Mouse (Mus musculus): ENCODE results near the gene Ccer2. TPM values are rescaled to one million over a fixed set of nuclear protein-coding genes. Genes with fewer than 3 reads are reported as not detected.

Ccer2 gene
- polyA plus RNA-seq, 1 experiment from 2014 or later: not detected

GRCm38 (mm10) chr7:28789235-28789634, 33.3 kb downstream of the Ccer2 start:
- Histone ChIP-seq H3K4me3 (ENCODE audit: low read depth, low read length) (no peak overlapping the region), H3K4me1 (ENCODE audit: control insufficient read depth, insufficient read depth, low read length) (no peaks in the 10 kb centered on the region), H3K9ac (ENCODE audit: low read depth, low read length) (no peak overlapping the region), H3K27ac (ENCODE audit: low read depth, low read length) (no peak overlapping the region), H3K36me3 (ENCODE audit: control insufficient read depth, insufficient read depth, low read length) (no peaks in the 10 kb centered on the region; the same call in 1 of the 2 replicates), H3K9me3 (replicated peaks; ENCODE audit: control insufficient read depth, low read length) (no peaks in the 10 kb centered on the region), H3K4me2 (no peak overlapping the region), H3K27me3 (ENCODE audit: control insufficient read depth, insufficient read depth, low read length) (no peaks in the 10 kb centered on the region)
- ATAC-seq (replicated peaks; ENCODE audit: insufficient number of reproducible peaks, low FRiP score, low TSS enrichment): no peak
- WGBS (ENCODE audit: insufficient replicate concordance): 65% methylated on average over 3 of the region's 3 CpGs

GRCm38 (mm10) chr7:28790066-28790806, 34.3 kb downstream of the Ccer2 start:
- H3K4me2 ChIP-seq: no peak overlapping the region
- no peak overlapping the region for H3K4me3 ChIP-seq (ENCODE audit: low read depth, low read length)
- H3K9me3 ChIP-seq (replicated peaks; ENCODE audit: control insufficient read depth, low read length): no peaks in the 10 kb centered on the region
- no peak overlapping the region for H3K27ac ChIP-seq (ENCODE audit: low read depth, low read length)
- H3K9ac ChIP-seq (ENCODE audit: low read depth, low read length): no peak overlapping the region
- H3K4me1 ChIP-seq (ENCODE audit: control insufficient read depth, insufficient read depth, low read length): no peaks in the 10 kb centered on the region
- no peaks in the 10 kb centered on the region for H3K36me3 ChIP-seq (ENCODE audit: control insufficient read depth, insufficient read depth, low read length)
- ATAC-seq (replicated peaks; ENCODE audit: insufficient number of reproducible peaks, low FRiP score, low TSS enrichment): 0 out of 2 replicates have a peak, but pooled peaks have one; percentile 33
- H3K27me3 ChIP-seq (ENCODE audit: control insufficient read depth, insufficient read depth, low read length): no peaks in the 10 kb centered on the region
- 57% methylated on average over 8 of the region's 8 CpGs for WGBS (ENCODE audit: insufficient replicate concordance)

GRCm38 (mm10) chr7:28791706-28792105, 35.7 kb downstream of the Ccer2 start:
- H3K4me2 ChIP-seq: no peak overlapping the region
- H3K27me3 ChIP-seq (ENCODE audit: control insufficient read depth, insufficient read depth, low read length): no peaks in the 10 kb centered on the region
- no peak overlapping the region for H3K27ac ChIP-seq (ENCODE audit: low read depth, low read length)
- no peak for ATAC-seq (replicated peaks; ENCODE audit: insufficient number of reproducible peaks, low FRiP score, low TSS enrichment)
- H3K9ac ChIP-seq (ENCODE audit: low read depth, low read length): no peak overlapping the region
- H3K4me3 ChIP-seq (ENCODE audit: low read depth, low read length): no peak overlapping the region
- no peaks in the 10 kb centered on the region for H3K9me3 ChIP-seq (replicated peaks; ENCODE audit: control insufficient read depth, low read length)
- H3K36me3 ChIP-seq (ENCODE audit: control insufficient read depth, insufficient read depth, low read length): no peaks in the 10 kb centered on the region
- H3K4me1 ChIP-seq (ENCODE audit: control insufficient read depth, insufficient read depth, low read length): peaks cover 3% of the 10 kb centered on the region; the same call in 1 of the 2 replicates

GRCm38 (mm10) chr7:28792391-28793185, 36.6 kb downstream of the Ccer2 start:
- no peaks in the 10 kb centered on the region for H3K36me3 ChIP-seq (ENCODE audit: control insufficient read depth, insufficient read depth, low read length)
- H3K4me3 ChIP-seq (ENCODE audit: low read depth, low read length): no peak overlapping the region
- 0 out of 2 replicates have a peak overlapping the region, but pooled peaks have one; percentile 5 for H3K9ac ChIP-seq (ENCODE audit: low read depth, low read length)
- H3K4me2 ChIP-seq: no peak overlapping the region
- H3K27ac ChIP-seq (ENCODE audit: low read depth, low read length): no peak overlapping the region
- H3K27me3 ChIP-seq (ENCODE audit: control insufficient read depth, insufficient read depth, low read length): no peaks in the 10 kb centered on the region
- no peak for ATAC-seq (replicated peaks; ENCODE audit: insufficient number of reproducible peaks, low FRiP score, low TSS enrichment)
- H3K9me3 ChIP-seq (replicated peaks; ENCODE audit: control insufficient read depth, low read length): no peaks in the 10 kb centered on the region
- peaks cover 7% of the 10 kb centered on the region; the same call in 1 of the 2 replicates for H3K4me1 ChIP-seq (ENCODE audit: control insufficient read depth, insufficient read depth, low read length)
- WGBS (ENCODE audit: insufficient replicate concordance): 63% methylated on average over 12 of the region's 14 CpGs

- Histone ChIP-seq H3K9ac (ENCODE audit: low read depth, low read length) (no peak overlapping the region), H3K27me3 (ENCODE audit: control insufficient read depth, insufficient read depth, low read length) (no peaks in the 10 kb centered on the region), H3K36me3 (ENCODE audit: control insufficient read depth, insufficient read depth, low read length) (no peaks in the 10 kb centered on the region), H3K9me3 (replicated peaks; ENCODE audit: control insufficient read depth, low read length) (no peaks in the 10 kb centered on the region), H3K4me1 (ENCODE audit: control insufficient read depth, insufficient read depth, low read length) (peaks cover 7% of the 10 kb centered on the region; the same call in 1 of the 2 replicates), H3K4me3 (ENCODE audit: low read depth, low read length) (no peak overlapping the region), H3K27ac (ENCODE audit: low read depth, low read length) (no peak overlapping the region), H3K4me2 (no peak overlapping the region)
- WGBS (ENCODE audit: insufficient replicate concordance): 23% methylated on average over 2 of the region's 2 CpGs
- ATAC-seq (replicated peaks; ENCODE audit: insufficient number of reproducible peaks, low FRiP score, low TSS enrichment): no peak
Measured at GRCm38 (mm10) chr7:28793834-28794233, 37.9 kb downstream of the Ccer2 start.

GRCm38 (mm10) chr7:28794496-28794895, 38.5 kb downstream of the Ccer2 start:
- Histone ChIP-seq H3K27me3 (ENCODE audit: control insufficient read depth, insufficient read depth, low read length) (no peaks in the 10 kb centered on the region), H3K4me3 (ENCODE audit: low read depth, low read length) (no peak overlapping the region), H3K9me3 (replicated peaks; ENCODE audit: control insufficient read depth, low read length) (no peaks in the 10 kb centered on the region), H3K4me1 (ENCODE audit: control insufficient read depth, insufficient read depth, low read length) (peaks cover 7% of the 10 kb centered on the region; the same call in 1 of the 2 replicates), H3K9ac (ENCODE audit: low read depth, low read length) (no peak overlapping the region), H3K27ac (ENCODE audit: low read depth, low read length) (no peak overlapping the region), H3K36me3 (ENCODE audit: control insufficient read depth, insufficient read depth, low read length) (no peaks in the 10 kb centered on the region), H3K4me2 (no peak overlapping the region)
- no peak for ATAC-seq (replicated peaks; ENCODE audit: insufficient number of reproducible peaks, low FRiP score, low TSS enrichment)
- WGBS (ENCODE audit: insufficient replicate concordance): 73% methylated on average over 3 of the region's 3 CpGs

GRCm38 (mm10) chr7:28795832-28796231, 39.9 kb downstream of the Ccer2 start:
- no peak for ATAC-seq (replicated peaks; ENCODE audit: insufficient number of reproducible peaks, low FRiP score, low TSS enrichment)
- Histone ChIP-seq H3K36me3 (ENCODE audit: control insufficient read depth, insufficient read depth, low read length) (no peaks in the 10 kb centered on the region), H3K4me1 (ENCODE audit: control insufficient read depth, insufficient read depth, low read length) (peaks cover 7% of the 10 kb centered on the region; the same call in 1 of the 2 replicates), H3K9ac (ENCODE audit: low read depth, low read length) (peak overlapping the region; percentile 71; the same call in 1 of the 2 replicates), H3K27me3 (ENCODE audit: control insufficient read depth, insufficient read depth, low read length) (no peaks in the 10 kb centered on the region), H3K27ac (ENCODE audit: low read depth, low read length) (no peak overlapping the region), H3K9me3 (replicated peaks; ENCODE audit: control insufficient read depth, low read length) (no peaks in the 10 kb centered on the region), H3K4me3 (ENCODE audit: low read depth, low read length) (no peak overlapping the region; the same call in 1 of the 2 replicates), H3K4me2 (peak overlapping the region; percentile 64)
- whole genome bisulfite sequencing (ENCODE audit: insufficient replicate concordance): 63% methylated on average over 15 of the region's 15 CpGs

- no peaks in the 10 kb centered on the region for H3K9me3 ChIP-seq (replicated peaks; ENCODE audit: control insufficient read depth, low read length)
- H3K9ac ChIP-seq (ENCODE audit: low read depth, low read length): peak overlapping the region; percentile 71; the same call in 1 of the 2 replicates
- WGBS (ENCODE audit: insufficient replicate concordance): 15% methylated on average over 32 of the region's 32 CpGs
- peak; percentile 63 for ATAC-seq (replicated peaks; ENCODE audit: insufficient number of reproducible peaks, low FRiP score, low TSS enrichment)
- H3K36me3 ChIP-seq (ENCODE audit: control insufficient read depth, insufficient read depth, low read length): no peaks in the 10 kb centered on the region
- H3K4me1 ChIP-seq (ENCODE audit: control insufficient read depth, insufficient read depth, low read length): peaks cover 7% of the 10 kb centered on the region; the same call in 1 of the 2 replicates
- peak overlapping the region; percentile 28 for H3K4me3 ChIP-seq (ENCODE audit: low read depth, low read length)
- no peaks in the 10 kb centered on the region for H3K27me3 ChIP-seq (ENCODE audit: control insufficient read depth, insufficient read depth, low read length)
- H3K27ac ChIP-seq (ENCODE audit: low read depth, low read length): peak overlapping the region; percentile 59; the same call in 1 of the 2 replicates
- peak overlapping the region; percentile 64 for H3K4me2 ChIP-seq
Measured at GRCm38 (mm10) chr7:28796562-28796975, 40.6 kb downstream of the Ccer2 start.
